Mouse (Mus musculus): ENCODE data around the gene Olfr809.

The Olfr809 gene

GRCm38 (mm10) chr10:129774338-129774737 is at the start of gene Olfr809:
Gene Olfr809, plus strand, starts transcription at chr10:129774638.
- DNase-seq, result no peak

GRCm38 (mm10) chr10:129729275-129729674 is 45.2 kb upstream of the Olfr809 start, which contains the start of gene Olfr805:
Gene Olfr805, minus strand, starts transcription at chr10:129729375.
- DNase-seq, result no peak

- no peak for DNase-seq
Observed at GRCm38 (mm10) chr10:129741821-129742220, 32.6 kb upstream of the Olfr809 start, which contains the start of gene Olfr806. Gene Olfr806, minus strand, starts transcription at chr10:129741921.

GRCm38 (mm10) chr10:129757693-129758092 is 16.7 kb upstream of the Olfr809 start, which contains the start of gene Olfr807:
Gene Olfr807, minus strand, starts transcription at chr10:129757793.
- DNase-seq, result no peak

GRCm38 (mm10) chr10:129765182-129765581 is 9.3 kb upstream of the Olfr809 start, which contains the start of gene Olfr808:
Gene Olfr808, plus strand, starts transcription at chr10:129765482.
- no peak for DNase-seq

GRCm38 (mm10) chr10:129778123-129778522 is 3.7 kb downstream of the Olfr809 start:
- no peak for DNase-seq

GRCm38 (mm10) chr10:129794817-129795216 is 20.4 kb downstream of the Olfr809 start, which contains the start of gene Olfr810:
Gene Olfr810, minus strand, starts transcription at chr10:129794917.
- no peak for DNase-seq

GRCm38 (mm10) chr10:129804296-129804695 is 29.9 kb downstream of the Olfr809 start, which contains the start of gene Olfr811:
Gene Olfr811, minus strand, starts transcription at chr10:129804396.
- DNase-seq, result no peak
